Mouse (Mus musculus) small intestine, adult 2 months (tissue): ENCODE results near the gene Myh9. TPM values are rescaled to one million over a fixed set of nuclear protein-coding genes. Genes with fewer than 3 reads are reported as not detected.

Source experiments
- H3K27ac ChIP-seq: fragments of 200-500 bp; 2 replicates; pipeline ENCODE4 v1.5.1; 2012; ENCODE audit warnings: low read depth, low read length, control low read depth, inconsistent platforms; ENCODE audit not compliant: insufficient read depth
- H3K27me3 ChIP-seq: fragments of 200-500 bp; 2 replicates; pipeline ENCODE4 v1.6.1; 2012; ENCODE audit warnings: mild to moderate bottlenecking, moderate library complexity, low read length, inconsistent platforms; ENCODE audit not compliant: control insufficient read depth, insufficient read depth
- H3K36me3 ChIP-seq: fragments of 200-500 bp; 2 replicates; pipeline ENCODE4 v1.6.1; 2012; ENCODE audit warnings: mild to moderate bottlenecking, low read length, control low read depth, inconsistent platforms; ENCODE audit not compliant: control insufficient read depth, insufficient read depth
- H3K4me1 ChIP-seq: fragments of 200-500 bp; 2 replicates; pipeline ENCODE4 v1.6.1; 2012; ENCODE audit warnings: low read length, inconsistent platforms, mixed read lengths; ENCODE audit not compliant: control insufficient read depth, insufficient read depth, insufficient read length
- H3K4me3 ChIP-seq: fragments of 200-500 bp; 2 replicates; pipeline ENCODE4 v1.5.1; 2012; ENCODE audit warnings: low read depth, mild to moderate bottlenecking, control low read depth, inconsistent platforms, low read length, moderate library complexity
- CTCF ChIP-seq: fragments of 200-500 bp; IDR thresholded peaks from 2 replicates; pipeline ENCODE4 v1.5.1; 2012; ENCODE audit warnings: low read depth, mild to moderate bottlenecking, control low read depth, inconsistent platforms, low read length, moderate library complexity, mixed read lengths; ENCODE audit not compliant: insufficient replicate concordance, insufficient read length; ENCODE audit errors: extremely low read depth
- POLR2A ChIP-seq: fragments of 200-500 bp; IDR thresholded peaks from 2 replicates; pipeline ENCODE4 v1.6.1; 2012; ENCODE audit warnings: low read depth, mild to moderate bottlenecking, control low read depth, inconsistent platforms, low read length, moderate library complexity
- WGBS: fragments of 180-500 bp; shearing (Covaris S2); methylation state at CpG from one replicate; pipeline ENCODE4 v1.1.7; 2018; 5-methylcytosine and 5-hydroxymethylcytosine counted together
- polyA plus RNA-seq: library from polyadenylated mRNA; depleted of rRNA; stranded (reverse); fragments of >200 nt; gene quantifications from 2 replicates; pipeline ENCODE4 v1.2.3, GENCODE M21; 2012

Myh9 gene
- polyA plus RNA-seq, 1 experiment, result 89.4 TPM

GRCm38 (mm10) chr15:77799491-77800474, 42.2 kb downstream of the Myh9 start:
- H3K4me1 ChIP-seq, result peaks cover 51% of the 10 kb centered on the region
- peaks cover 79% of the 10 kb centered on the region for H3K36me3 ChIP-seq
- 66% methylated on average over 8 of the region's 8 CpGs for WGBS

DNA sequence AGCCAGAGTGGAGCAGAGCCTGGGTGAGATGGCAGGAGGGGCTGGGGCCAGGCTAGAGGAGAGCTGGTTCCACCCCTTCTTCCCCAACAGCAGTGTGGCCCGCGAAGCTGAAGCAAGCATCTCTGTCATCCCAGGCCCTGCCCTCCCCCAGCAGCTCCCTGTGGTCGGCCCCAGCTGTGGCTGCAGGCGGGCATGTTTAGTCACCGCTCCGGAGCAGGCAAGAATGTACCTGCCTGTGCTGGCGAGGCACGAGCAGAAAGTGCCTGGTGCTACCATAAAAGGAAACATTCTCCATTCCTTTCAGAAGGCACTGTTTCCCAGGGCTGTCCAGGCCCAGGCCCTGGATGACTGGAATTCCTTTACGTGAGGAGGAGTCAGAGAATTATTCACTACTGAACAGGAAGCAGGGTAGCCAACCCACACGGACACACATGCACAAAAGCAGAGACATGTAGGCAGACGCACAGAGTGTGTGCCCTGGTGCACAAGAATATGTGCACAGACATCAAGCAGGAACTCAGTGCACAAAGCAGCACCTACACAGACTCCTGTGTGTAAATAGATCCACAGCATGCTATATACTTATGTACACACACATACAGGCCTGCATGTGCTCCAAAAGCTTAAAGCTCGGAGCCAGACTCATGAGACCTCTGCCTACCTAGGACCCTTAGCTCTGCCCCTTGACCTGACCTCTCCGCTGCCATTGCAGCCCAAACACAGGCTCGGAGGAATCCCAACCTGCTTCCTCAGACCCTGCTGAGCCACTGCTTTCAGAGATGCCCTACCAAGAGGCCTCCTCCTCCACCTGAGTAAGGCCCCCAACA, 43.1 kb downstream of the Myh9 start:
- peaks cover 78% of the 10 kb centered on the region for H3K36me3 ChIP-seq

More at GRCm38 (mm10) chr15:77799491-77800474, 42.2 kb downstream of the Myh9 start:
- Histone ChIP-seq H3K4me3 (no peak overlapping the region), H3K27ac (peak overlapping the region; percentile 81), H3K27me3 (no peaks in the 10 kb centered on the region)
- TF ChIP-seq CTCF (no peak), POLR2A (no peak)

GRCm38 (mm10) chr15:77797609-77798411, 44.2 kb downstream of the Myh9 start:
- H3K27me3 ChIP-seq, result no peaks in the 10 kb centered on the region
- peaks cover 76% of the 10 kb centered on the region for H3K36me3 ChIP-seq
- H3K4me3 ChIP-seq, result no peak overlapping the region
- WGBS, result 59% methylated on average over 14 of the region's 14 CpGs
- H3K27ac ChIP-seq, result peak overlapping the region; percentile 81
- TF ChIP-seq CTCF, result no peak
- no peak for TF ChIP-seq POLR2A
- peaks cover 49% of the 10 kb centered on the region for H3K4me1 ChIP-seq

More for the DNA sequence above, 43.1 kb downstream of the Myh9 start:
- H3K4me1 ChIP-seq, result peaks cover 48% of the 10 kb centered on the region
- no peaks in the 10 kb centered on the region for H3K27me3 ChIP-seq
- no peak overlapping the region for H3K4me3 ChIP-seq
- H3K27ac ChIP-seq, result peak overlapping the region; percentile 81
- no peak for TF ChIP-seq POLR2A
- no peak for TF ChIP-seq CTCF
- 32% methylated on average over 14 of the region's 14 CpGs for WGBS

GRCm38 (mm10) chr15:77796409-77797035, 45.5 kb downstream of the Myh9 start:
- Histone ChIP-seq H3K27me3 (no peaks in the 10 kb centered on the region), H3K4me1 (peaks cover 51% of the 10 kb centered on the region), H3K4me3 (no peak overlapping the region), H3K27ac (peak overlapping the region; percentile 27; the same call in 1 of the 2 replicates), H3K36me3 (peaks cover 77% of the 10 kb centered on the region)
- TF ChIP-seq POLR2A, result no peak
- TF ChIP-seq CTCF, result no peak
- 91% methylated on average over 26 of the region's 26 CpGs for WGBS

- no peaks in the 10 kb centered on the region for H3K27me3 ChIP-seq
- peaks cover 83% of the 10 kb centered on the region for H3K36me3 ChIP-seq
- H3K4me1 ChIP-seq, result peaks cover 38% of the 10 kb centered on the region
- TF ChIP-seq POLR2A (no peak), CTCF (no peak)
- 41% methylated on average over 13 of the region's 13 CpGs for WGBS
- peak overlapping the region; percentile 39 for H3K27ac ChIP-seq
- no peak overlapping the region for H3K4me3 ChIP-seq
These were observed 47.0 kb downstream of the Myh9 start for GRCm38 (mm10) chr15:77794908-77795356.
